Mouse (Mus musculus): ENCODE results near the gene Ndufs6.

The Ndufs6 gene

GRCm38 (mm10) chr13:73306085-73306410, 22.3 kb downstream of the Ndufs6 start:
- DNase-seq (ENCODE audit: low spot score), result no peak

GRCm38 (mm10) chr13:73305398-73306084, 22.8 kb downstream of the Ndufs6 start:
- no peak for DNase-seq (ENCODE audit: low spot score)

- DNase-seq (ENCODE audit: low spot score), result no peak
Measured at GRCm38 (mm10) chr13:73304729-73305128, 23.6 kb downstream of the Ndufs6 start.

- DNase-seq (ENCODE audit: low spot score), result no peak
Measured at GRCm38 (mm10) chr13:73299322-73299721, 29.0 kb downstream of the Ndufs6 start.

- no peak for DNase-seq (ENCODE audit: low spot score)
Measured at GRCm38 (mm10) chr13:73298717-73299116, 29.6 kb downstream of the Ndufs6 start.

- no peak for DNase-seq (ENCODE audit: low spot score)
Measured at GRCm38 (mm10) chr13:73291102-73291501, 37.2 kb downstream of the Ndufs6 start.

- no peak for DNase-seq (ENCODE audit: low spot score)
Measured at GRCm38 (mm10) chr13:73290206-73290605, 38.1 kb downstream of the Ndufs6 start.

- no peak for DNase-seq (ENCODE audit: low spot score)
Measured at GRCm38 (mm10) chr13:73283534-73283933, 44.8 kb downstream of the Ndufs6 start.

- no peak for DNase-seq (ENCODE audit: low spot score)
Measured at GRCm38 (mm10) chr13:73282407-73282806, 45.9 kb downstream of the Ndufs6 start.

GRCm38 (mm10) chr13:73279196-73279595, 49.1 kb downstream of the Ndufs6 start:
- no peak for DNase-seq (ENCODE audit: low spot score)

- DNase-seq (ENCODE audit: low spot score), result no peak
Measured at GRCm38 (mm10) chr13:73277797-73278196, 50.5 kb downstream of the Ndufs6 start.

- no peak for DNase-seq (ENCODE audit: low spot score)
Measured at GRCm38 (mm10) chr13:73277361-73277760, 51.0 kb downstream of the Ndufs6 start.

- DNase-seq (ENCODE audit: low spot score), result no peak
Measured at GRCm38 (mm10) chr13:73273536-73273935, 54.8 kb downstream of the Ndufs6 start.

- DNase-seq (ENCODE audit: low spot score), result no peak
Measured at GRCm38 (mm10) chr13:73272794-73273282, 55.5 kb downstream of the Ndufs6 start.

GRCm38 (mm10) chr13:73271336-73272242, 56.8 kb downstream of the Ndufs6 start:
- DNase-seq (ENCODE audit: low spot score), result no peak

GRCm38 (mm10) chr13:73270451-73271081, 57.8 kb downstream of the Ndufs6 start:
- DNase-seq (ENCODE audit: low spot score), result no peak

- no peak for DNase-seq (ENCODE audit: low spot score)
Measured at GRCm38 (mm10) chr13:73269891-73270290, 58.5 kb downstream of the Ndufs6 start.
